Mouse (Mus musculus) ZHBTc4 (cell line): ENCODE results near the gene Socs5.

ENCODE experiments used
- DNase-seq: peaks from one replicate; pipeline ENCODE4 v3.0.0-alpha.2; 2011; ENCODE audit warnings: low read depth, low spot score

Gene Socs5

DNA sequence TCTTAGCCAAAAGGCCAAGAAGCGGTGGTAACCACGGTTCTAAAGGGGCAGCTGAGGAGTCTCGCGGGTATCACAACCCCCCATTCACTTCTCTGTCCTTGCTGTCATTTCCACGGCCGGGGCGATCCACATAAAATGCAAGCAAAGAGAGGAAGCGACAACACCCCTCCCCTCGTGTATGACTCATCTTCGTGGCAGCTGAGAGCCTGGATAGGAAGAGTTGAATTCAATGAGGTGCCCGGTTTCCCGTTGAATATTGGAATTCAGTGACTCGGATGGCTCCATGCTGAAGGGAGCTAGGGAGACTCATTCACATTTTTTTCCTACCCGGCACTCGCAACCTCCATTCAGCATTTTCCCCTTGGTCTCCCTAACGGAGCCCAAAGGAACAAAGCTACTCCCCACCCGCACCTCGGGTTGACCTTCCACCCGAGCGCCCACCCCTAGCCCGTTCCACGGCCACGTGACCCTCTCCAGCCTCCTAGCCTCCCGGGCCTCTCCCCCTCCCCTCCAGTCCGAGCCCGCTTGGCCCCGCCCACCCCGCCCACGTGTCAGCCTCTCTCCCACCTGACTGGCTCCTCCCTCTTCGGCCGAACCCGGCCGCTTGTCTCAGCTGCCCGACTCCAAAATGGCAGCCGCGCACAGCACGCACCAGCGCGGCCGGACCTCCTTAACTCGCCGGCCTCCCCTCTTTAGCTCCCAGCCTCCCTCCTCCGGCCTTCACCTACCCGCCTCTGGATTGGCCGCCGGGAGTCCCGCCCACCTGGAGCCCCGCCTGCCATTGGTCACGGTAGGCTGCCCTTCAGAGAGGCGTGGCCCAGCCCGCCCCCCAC lies 572 bp upstream of the Socs5 start:
- DNase-seq = peak; percentile 100

DNA sequence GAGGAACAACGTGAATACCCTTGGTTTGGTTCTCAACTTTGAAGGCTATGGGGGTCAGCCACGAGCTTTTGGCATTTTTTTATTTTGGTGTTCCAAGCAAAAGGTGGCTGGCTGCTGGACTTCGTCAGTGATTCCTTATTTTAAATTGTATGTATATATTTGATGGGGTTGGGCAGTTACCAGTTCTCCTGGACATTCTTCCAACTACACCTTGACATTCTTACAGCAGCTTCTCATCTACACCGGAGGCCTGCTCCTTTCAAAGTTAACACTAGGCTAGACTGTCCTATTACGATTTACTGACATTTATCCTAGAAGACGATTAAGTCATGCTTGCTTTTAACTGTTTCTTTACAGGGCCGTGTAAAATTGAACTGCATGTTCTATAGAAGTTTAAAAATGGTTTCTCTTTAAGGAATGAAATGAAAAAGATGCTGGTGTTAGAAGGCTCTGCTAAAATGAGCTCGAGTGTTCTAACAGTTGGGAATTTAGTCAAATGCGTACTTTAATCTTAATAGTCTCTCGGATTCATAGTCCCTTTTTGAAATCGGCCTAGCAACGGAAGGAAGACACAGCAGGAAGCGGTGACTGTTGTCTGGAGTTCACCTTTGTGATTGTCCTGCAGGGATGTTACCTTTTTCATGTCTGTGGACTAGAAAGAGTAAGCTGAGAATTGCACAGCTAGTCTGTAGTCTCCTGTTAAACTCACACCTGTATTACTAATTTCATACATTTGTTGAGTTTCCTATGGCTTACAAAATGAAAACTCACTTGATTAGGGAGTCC lies 1.2 kb downstream of the Socs5 start:
- DNase-seq = no peak

GRCm38 (mm10) chr17:87109504-87109903 lies 2.0 kb downstream of the Socs5 start:
- no peak for DNase-seq

DNA sequence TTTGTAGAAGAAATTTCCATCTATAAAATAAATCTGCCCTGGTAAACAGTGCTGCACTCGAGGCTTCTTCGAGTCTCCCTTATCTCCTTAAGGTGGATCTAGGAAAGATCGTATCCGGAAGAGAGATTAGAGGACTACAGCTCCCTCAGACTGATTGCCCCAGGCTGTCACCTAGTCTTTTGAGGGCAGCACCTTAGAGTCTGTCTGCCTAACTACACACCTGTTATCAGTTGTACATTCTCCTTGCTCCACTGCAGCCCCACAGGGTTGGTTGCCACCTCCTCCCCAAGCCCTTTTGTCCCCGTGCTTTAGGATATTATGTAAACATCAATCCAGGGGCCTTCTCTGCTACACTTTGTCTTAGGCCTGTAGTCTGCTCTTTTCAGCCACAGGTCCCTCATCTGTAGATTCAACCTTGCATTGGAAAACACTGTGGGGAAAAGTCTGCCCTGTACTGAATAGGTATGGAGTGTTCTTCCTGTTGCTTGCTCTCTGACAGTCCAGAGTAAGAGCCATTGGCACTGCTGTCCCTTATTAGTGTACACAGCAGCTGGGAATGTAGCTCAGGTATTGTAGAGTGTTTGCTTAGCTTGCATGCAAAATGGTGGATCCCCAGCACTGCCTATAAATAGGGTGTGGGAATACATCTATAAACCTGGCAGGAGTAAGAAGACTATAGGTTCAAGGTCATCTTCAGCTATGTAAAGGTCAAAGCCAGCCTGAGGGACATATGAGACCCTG lies 5.5 kb downstream of the Socs5 start:
- DNase-seq = no peak

GRCm38 (mm10) chr17:87115615-87116014 lies 8.1 kb downstream of the Socs5 start:
- DNase-seq = no peak

DNA sequence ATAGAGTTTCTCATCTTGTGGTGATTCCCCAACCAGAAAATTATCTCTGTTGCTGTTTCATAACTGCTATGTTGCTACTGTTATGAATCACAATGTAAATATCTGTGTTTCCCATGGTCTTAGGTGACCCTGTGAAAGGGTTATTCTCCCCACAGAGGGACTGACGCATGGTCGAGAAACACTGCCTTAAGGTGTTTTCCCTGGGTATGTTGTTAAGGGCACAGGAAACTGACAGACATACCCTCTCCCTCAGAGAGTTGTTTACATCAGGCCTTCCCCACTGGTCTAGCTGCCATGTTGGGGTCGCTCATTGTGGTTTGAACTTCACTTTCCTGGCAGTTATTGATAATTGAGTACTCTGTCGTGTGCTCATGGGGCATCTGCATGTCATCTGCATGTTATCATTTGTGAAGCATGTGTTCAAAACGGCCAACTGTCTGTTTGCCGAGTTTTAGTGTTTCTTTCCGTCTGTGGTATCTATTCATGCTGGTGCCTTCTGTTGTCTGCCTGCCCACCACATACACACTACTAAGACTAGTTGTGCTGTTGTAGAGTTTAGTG lies 11.6 kb downstream of the Socs5 start:
- DNase-seq = no peak

- peak; percentile 46 for DNase-seq
These were observed 17.9 kb downstream of the Socs5 start for GRCm38 (mm10) chr17:87125344-87125743.

GRCm38 (mm10) chr17:87132258-87132657 lies 24.8 kb downstream of the Socs5 start:
- no peak for DNase-seq

GRCm38 (mm10) chr17:87133823-87134222 lies 26.3 kb downstream of the Socs5 start:
- DNase-seq = peak; percentile 90

- peak; percentile 27 for DNase-seq
These were observed 27.2 kb downstream of the Socs5 start for GRCm38 (mm10) chr17:87134631-87135030.

- DNase-seq = no peak
These were observed 28.3 kb downstream of the Socs5 start for GRCm38 (mm10) chr17:87135741-87136140.

- DNase-seq = no peak
These were observed 33.9 kb downstream of the Socs5 start for GRCm38 (mm10) chr17:87141188-87141935.

GRCm38 (mm10) chr17:87142271-87142670 lies 34.8 kb downstream of the Socs5 start:
- DNase-seq = peak; percentile 82

GRCm38 (mm10) chr17:87143186-87143585 lies 35.7 kb downstream of the Socs5 start:
- peak; percentile 23 for DNase-seq

DNA sequence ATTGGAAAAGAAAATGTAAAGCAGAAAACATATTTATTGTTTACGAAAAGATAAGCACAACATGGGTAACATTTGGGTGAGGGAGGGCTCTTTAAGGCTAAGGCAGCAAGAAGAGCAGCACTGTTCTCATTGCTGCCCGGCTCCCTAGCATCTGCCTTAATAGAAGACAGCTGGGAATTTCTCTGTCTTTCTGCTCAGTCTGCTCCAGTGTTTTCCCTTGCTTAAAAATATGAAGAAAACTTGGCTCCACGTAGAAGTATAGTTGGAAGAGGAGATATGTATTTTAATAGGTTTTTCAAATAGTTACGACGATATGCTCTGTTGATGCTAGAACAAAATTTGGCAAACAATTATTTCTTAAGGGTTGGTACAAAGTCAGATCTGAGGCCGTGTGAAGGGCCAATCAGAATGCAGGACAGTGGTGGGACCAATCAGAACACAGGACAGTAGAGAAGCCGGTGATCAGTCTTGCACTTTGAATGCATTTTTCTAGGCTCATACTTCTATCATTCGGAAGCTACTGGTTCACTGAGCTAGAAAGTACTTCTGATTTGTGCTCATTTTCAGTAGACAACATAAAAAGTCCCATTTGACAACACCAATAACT lies 39.0 kb downstream of the Socs5 start:
- no peak for DNase-seq

- DNase-seq = no peak
These were observed 42.3 kb downstream of the Socs5 start for GRCm38 (mm10) chr17:87149762-87150161.

- no peak for DNase-seq
These were observed 45.5 kb downstream of the Socs5 start for GRCm38 (mm10) chr17:87152984-87153383.

GRCm38 (mm10) chr17:87155664-87156063 lies 48.2 kb downstream of the Socs5 start:
- no peak for DNase-seq

DNA sequence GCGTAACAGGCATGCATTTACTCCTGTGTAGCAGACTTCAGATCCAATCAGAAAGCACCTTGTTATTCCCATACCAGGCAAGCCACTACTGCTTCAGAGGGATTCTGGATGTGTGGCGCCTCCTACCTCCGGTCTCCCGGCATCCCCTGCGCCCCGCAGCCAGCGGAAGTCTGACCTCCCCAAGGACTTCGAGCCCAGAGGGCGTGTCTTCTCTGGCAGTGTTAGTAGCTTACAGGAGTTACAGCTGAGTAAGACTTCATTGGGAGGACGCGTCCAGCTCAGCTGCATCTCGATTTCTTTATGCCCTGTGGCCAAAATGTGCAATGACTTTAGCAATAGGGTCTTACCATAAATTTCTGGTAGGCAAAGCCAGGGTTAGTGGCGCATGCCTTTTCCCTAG lies 50.3 kb downstream of the Socs5 start:
- peak; percentile 95 for DNase-seq

- no peak for DNase-seq
These were observed 51.1 kb downstream of the Socs5 start for GRCm38 (mm10) chr17:87158597-87158996.

DNA sequence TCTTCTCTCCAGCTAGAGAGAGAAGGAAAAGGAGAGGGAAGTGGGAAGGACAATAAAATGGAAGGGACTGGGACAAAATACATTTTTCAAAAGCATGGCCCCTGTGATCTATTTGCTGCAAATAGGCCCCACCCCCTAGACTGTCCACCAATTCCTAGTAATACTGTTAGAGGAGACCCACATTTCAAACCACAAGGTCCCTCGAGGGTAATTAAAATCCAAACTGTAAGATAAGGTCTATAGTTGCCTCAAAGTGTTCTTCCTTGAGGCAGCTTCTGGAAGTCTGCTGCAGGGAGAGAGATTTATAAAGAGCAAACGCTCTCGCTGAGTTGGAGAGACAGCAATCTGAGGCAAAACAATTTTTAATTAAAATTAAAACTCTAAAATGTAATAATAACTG lies 52.8 kb downstream of the Socs5 start:
- no peak for DNase-seq
